Mouse (Mus musculus) heart, embryonic 12.5 days (tissue): Measurements from ENCODE around the gene Prss28. TPM values are rescaled to one million over a fixed set of nuclear protein-coding genes. Genes with fewer than 3 reads are reported as not detected.

ENCODE experiments used
- ATAC-seq: fragments of 200-750 bp; cut with Nextera tagmentation; 2 replicates; pipeline ENCODE4 v1.8.0; 2017; ENCODE audit warnings: moderate TSS enrichment, moderate library complexity; ENCODE audit not compliant: insufficient number of reproducible peaks, low FRiP score
- H3K27ac ChIP-seq: fragments of 300-500 bp; sonication (generic); 2 replicates; pipeline ENCODE4 v1.5.1; 2016; ENCODE audit warnings: mild to moderate bottlenecking, moderate library complexity; ENCODE audit not compliant: poor library complexity, severe bottlenecking
- H3K27me3 ChIP-seq: fragments of 300-500 bp; sonication (generic); replicated peaks from 2 replicates; pipeline ENCODE4 v1.6.1; 2016; ENCODE audit warnings: mild to moderate bottlenecking, moderate library complexity
- H3K36me3 ChIP-seq: fragments of 300-500 bp; sonication (generic); 2 replicates; pipeline ENCODE4 v1.6.1; 2016; ENCODE audit warnings: mild to moderate bottlenecking, moderate library complexity
- H3K4me1 ChIP-seq: fragments of 300-500 bp; sonication (generic); replicated peaks from 2 replicates; pipeline ENCODE4 v1.6.1; 2016; ENCODE audit warnings: mild to moderate bottlenecking
- H3K4me2 ChIP-seq: fragments of 300-500 bp; sonication (generic); 2 replicates; pipeline ENCODE4 v1.6.1; 2016; ENCODE audit warnings: mild to moderate bottlenecking, moderate library complexity
- H3K4me3 ChIP-seq: fragments of 300-500 bp; sonication (generic); 2 replicates; pipeline ENCODE4 v1.5.1; 2016; ENCODE audit warnings: mild to moderate bottlenecking
- H3K9ac ChIP-seq: fragments of 300-500 bp; sonication (generic); 2 replicates; pipeline ENCODE4 v1.6.1; 2016; ENCODE audit warnings: mild to moderate bottlenecking, moderate library complexity
- H3K9me3 ChIP-seq: fragments of 300-500 bp; sonication (generic); replicated peaks from 2 replicates; pipeline ENCODE4 v1.6.1; 2016; ENCODE audit warnings: mild to moderate bottlenecking, moderate library complexity
- whole genome bisulfite sequencing: fragments of 180-500 bp; shearing (Covaris S2); methylation state at CpG from one replicate; pipeline ENCODE4 v1.1.7; 2016; 5-methylcytosine and 5-hydroxymethylcytosine counted together
- polyA plus RNA-seq: library from polyadenylated mRNA; unstranded; fragments of >200 nt; fragmentation: Nextera tagmentation; extraction: Ambion mirVana; gene quantifications from 2 replicates; pipeline ENCODE4 v1.2.1, GENCODE M21; 2016

The Prss28 gene
- polyA plus RNA-seq, 1 experiment from 2014 or later = not detected

DNA sequence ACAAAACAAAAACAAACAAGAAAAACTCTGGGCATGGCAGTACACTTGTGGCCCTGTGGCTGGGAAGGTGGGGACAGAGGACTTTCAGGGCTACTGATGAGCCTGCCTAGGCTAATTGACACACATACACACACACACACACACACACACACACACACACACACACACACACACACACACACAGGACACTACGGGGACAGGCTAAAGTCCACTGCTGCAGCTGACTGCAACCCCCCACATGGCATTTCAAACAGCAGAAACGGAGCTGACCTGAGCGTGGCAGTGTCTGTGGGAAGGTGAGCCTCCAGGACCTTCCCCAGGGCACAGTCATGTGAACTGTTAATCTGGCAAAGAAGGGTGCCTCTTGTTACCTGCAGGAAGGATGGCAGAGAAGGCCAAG is 33.0 kb downstream of the Prss28 start:
- no peak for ATAC-seq
- H3K4me1 ChIP-seq = 0 out of 2 replicates have a peak, but pooled peaks cover 7% of the 10 kb centered on the region
- WGBS = 53% methylated on average over 3 of the region's 3 CpGs

DNA sequence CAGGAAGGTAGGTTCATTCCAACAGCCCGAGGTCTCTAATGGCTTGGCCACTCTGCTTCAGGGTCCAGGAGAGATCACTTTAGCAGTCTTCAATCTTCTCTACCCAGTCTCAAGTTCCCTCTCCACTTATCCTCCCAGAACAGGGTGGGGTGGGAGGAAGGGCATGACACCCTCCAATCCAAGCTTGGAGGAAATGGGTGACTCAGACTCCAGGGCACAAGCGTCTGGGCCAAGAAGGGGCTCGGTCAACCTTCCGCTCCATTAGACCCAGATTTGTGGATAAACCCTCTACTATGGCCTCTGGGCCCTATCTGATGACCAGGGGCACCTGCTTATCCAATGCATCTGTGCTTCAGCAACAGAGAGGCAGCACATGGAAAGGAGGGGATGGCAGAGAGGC is 37.0 kb downstream of the Prss28 start, which contains the start of gene Tpsab1:
Tpsab1 (minus strand) TSS at position 101 of the 400 bp plus-strand sequence.
- Histone ChIP-seq H3K27me3 (peaks cover 8% of the 10 kb centered on the region; the same call in 1 of the 2 replicates), H3K4me1 (0 out of 2 replicates have a peak, but pooled peaks cover 7% of the 10 kb centered on the region), H3K9ac (no peak within 1 kb of the TSS), H3K9me3 (no peaks in the 10 kb centered on the region), H3K27ac (no peak within 1 kb of the TSS), H3K4me3 (no peak within 1 kb of the TSS), H3K4me2 (no peak within 1 kb of the TSS), H3K36me3 (no peaks in the 10 kb centered on the region)
- no peak for ATAC-seq
- 75% methylated on average over 4 of the region's 4 CpGs for WGBS

More for the DNA sequence above, 33.0 kb downstream of the Prss28 start:
- Histone ChIP-seq H3K27ac (no peak overlapping the region), H3K4me3 (no peak overlapping the region), H3K27me3 (no peaks in the 10 kb centered on the region; the same call in 1 of the 2 replicates), H3K9ac (no peak overlapping the region), H3K36me3 (no peaks in the 10 kb centered on the region), H3K4me2 (no peak overlapping the region), H3K9me3 (0 out of 2 replicates have a peak, but pooled peaks cover 4% of the 10 kb centered on the region)

DNA sequence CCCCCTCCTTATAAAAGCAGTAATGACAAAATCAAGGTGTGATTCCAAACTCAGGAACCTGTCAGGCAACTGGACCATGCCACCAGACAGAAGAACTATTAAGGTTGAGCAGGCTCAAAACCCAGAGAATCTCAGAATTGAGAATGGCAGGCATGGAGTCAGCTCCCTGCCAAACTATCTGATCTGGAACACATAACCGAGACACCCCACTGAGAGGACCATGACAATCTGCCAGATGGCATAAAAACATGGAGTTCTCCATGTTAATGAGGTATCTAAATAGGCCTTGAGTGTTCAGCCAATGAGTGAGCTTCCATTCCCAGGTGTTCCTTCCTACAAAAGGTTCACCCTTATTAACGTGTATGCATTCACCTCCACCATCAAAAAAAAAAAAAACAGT is 52.8 kb downstream of the Prss28 start:
- H3K27me3 ChIP-seq = peaks cover 12% of the 10 kb centered on the region; the same call in 1 of the 2 replicates
- no peak for ATAC-seq
- H3K4me1 ChIP-seq = no peaks in the 10 kb centered on the region
- no peak overlapping the region for H3K27ac ChIP-seq
- H3K4me3 ChIP-seq = no peak overlapping the region
- H3K9me3 ChIP-seq = no peaks in the 10 kb centered on the region
- H3K4me2 ChIP-seq = no peak overlapping the region
- WGBS = 67% methylated on average over 2 of the region's 2 CpGs
- H3K9ac ChIP-seq = no peak overlapping the region
- no peaks in the 10 kb centered on the region for H3K36me3 ChIP-seq

Other genes with a start within 250 kb of the Prss28 start
- gene Tmem204, start 225.1 kb upstream of the Prss28 start, polyA plus RNA-seq = 16.3 and 20.4 TPM in 2 replicates
- 23.5 and 30.7 TPM in 2 replicates for gene Telo2, start 192.7 kb upstream of the Prss28 start, polyA plus RNA-seq
- 0.27 TPM in 1 of 2 replicates, not detected in the other for gene Ptx4, start 187.9 kb upstream of the Prss28 start, polyA plus RNA-seq
- 19.5 and 21.1 TPM in 2 replicates for gene Clcn7, start 175.3 kb upstream of the Prss28 start, polyA plus RNA-seq
- gene Ccdc154, start 146.2 kb upstream of the Prss28 start, polyA plus RNA-seq = not detected in 2 replicates
- gene Gm38655, start 133.2 kb upstream of the Prss28 start, polyA plus RNA-seq = not detected in 2 replicates
- 25.1 and 25.9 TPM in 2 replicates for gene BC003965, start 124.1 kb upstream of the Prss28 start, polyA plus RNA-seq
- gene Unkl, start 120.2 kb upstream of the Prss28 start, polyA plus RNA-seq = 5.1 and 6.3 TPM in 2 replicates
- 25.0 TPM in 2 replicates for gene Gnptg, start 68.5 kb upstream of the Prss28 start, polyA plus RNA-seq
- gene Tsr3, start 68.5 kb upstream of the Prss28 start, polyA plus RNA-seq = 33.3 and 34.1 TPM in 2 replicates
- gene Baiap3, start 52.3 kb upstream of the Prss28 start, polyA plus RNA-seq = 0.18 and 0.42 TPM in 2 replicates
- gene Ube2i, start 34.0 kb upstream of the Prss28 start, polyA plus RNA-seq = 459 and 468 TPM in 2 replicates
- not detected in 2 replicates for gene Prss34, start 10.3 kb upstream of the Prss28 start, polyA plus RNA-seq
- not detected in 2 replicates for gene Prss29, start 10.0 kb downstream of the Prss28 start, polyA plus RNA-seq
- gene Tpsab1, start 36.9 kb downstream of the Prss28 start, polyA plus RNA-seq = not detected in 2 replicates
- not detected in 2 replicates for gene Tpsb2, start 57.7 kb downstream of the Prss28 start, polyA plus RNA-seq
- gene Tpsg1, start 60.6 kb downstream of the Prss28 start, polyA plus RNA-seq = not detected in 2 replicates
- gene Cacna1h, start 125.1 kb downstream of the Prss28 start, polyA plus RNA-seq = 13.5 and 16.3 TPM in 2 replicates
- 0.45 and 0.54 TPM in 2 replicates for gene Tekt4, start 146.0 kb downstream of the Prss28 start, polyA plus RNA-seq
- gene Sstr5, start 188.6 kb downstream of the Prss28 start, polyA plus RNA-seq = 0.63 and 0.67 TPM in 2 replicates